Mouse (Mus musculus) stomach, postnatal 0 days (tissue): Measurements from ENCODE around the gene Gas2l2. TPM values are rescaled to one million over a fixed set of nuclear protein-coding genes. Genes with fewer than 3 reads are reported as not detected.

Experiments used
- ATAC-seq: fragments of 200-750 bp; cut with Nextera tagmentation; 2 replicates; pipeline ENCODE4 v1.8.0; 2017; ENCODE audit not compliant: low FRiP score, low TSS enrichment
- DNase-seq: peaks from one replicate; pipeline ENCODE4 v3.0.0-alpha.2; 2016; ENCODE audit warnings: low spot score
- H3K27ac ChIP-seq: fragments of 300-500 bp; sonication (generic); replicated peaks from 2 replicates; pipeline ENCODE4 v1.5.1; 2014; ENCODE audit warnings: mild to moderate bottlenecking, control low read depth
- H3K27me3 ChIP-seq: fragments of 300-500 bp; sonication (generic); 2 replicates; pipeline ENCODE4 v1.6.1; 2014; ENCODE audit warnings: low read length; ENCODE audit not compliant: control insufficient read depth, insufficient read depth
- H3K36me3 ChIP-seq: fragments of 300-500 bp; sonication (generic); 2 replicates; pipeline ENCODE4 v1.6.1; 2014; ENCODE audit warnings: low read length, mixed read lengths; ENCODE audit not compliant: control insufficient read depth, insufficient read depth
- H3K4me1 ChIP-seq: fragments of 300-500 bp; sonication (generic); replicated peaks from 2 replicates; pipeline ENCODE4 v1.6.1; 2014; ENCODE audit warnings: antibody characterized with exemption; ENCODE audit not compliant: control insufficient read depth, insufficient read depth
- H3K4me2 ChIP-seq: fragments of 300-500 bp; sonication (generic); replicated peaks from 2 replicates; pipeline ENCODE4 v1.6.1; 2014; ENCODE audit warnings: low read depth, mild to moderate bottlenecking, control low read depth, moderate library complexity
- H3K4me3 ChIP-seq: fragments of 300-500 bp; sonication (generic); 2 replicates; pipeline ENCODE4 v1.5.1; 2014; ENCODE audit warnings: low read depth, low read length, control low read depth
- H3K9ac ChIP-seq: fragments of 300-500 bp; sonication (generic); 2 replicates; pipeline ENCODE4 v1.6.1; 2014; ENCODE audit warnings: mild to moderate bottlenecking, low read length, control low read depth, mixed read lengths
- H3K9me3 ChIP-seq: fragments of 300-500 bp; sonication (generic); 2 replicates; pipeline ENCODE4 v1.6.1; 2016; ENCODE audit warnings: low read length; ENCODE audit not compliant: control insufficient read depth
- CTCF ChIP-seq: IDR thresholded peaks from 2 replicates; pipeline ENCODE4 v1.5.1; 2016; ENCODE audit warnings: antibody characterized with exemption, low read depth, mild to moderate bottlenecking, moderate library complexity
- EP300 ChIP-seq: optimal IDR thresholded peaks from 2 replicates; pipeline ENCODE3; 2016; ENCODE audit warnings: antibody characterized with exemption
- WGBS: fragments of 180-500 bp; shearing (Covaris S2); extraction: QIAGEN DNeasy Blood & Tissue Kit; methylation state at CpG from one replicate; pipeline ENCODE4 v1.1.7; 2014; 5-methylcytosine and 5-hydroxymethylcytosine counted together
- polyA plus RNA-seq: library from polyadenylated mRNA; unstranded; fragments of >200 nt; fragmentation: Nextera tagmentation; extraction: Ambion mirVana; gene quantifications from 2 replicates; pipeline ENCODE4 v1.2.1, GENCODE M21; 2015

The Gas2l2 gene
- polyA plus RNA-seq, 1 experiment from 2014 or later, result 0.11 TPM

GRCm38 (mm10) chr11:83383532-83383887, 45.7 kb downstream of the Gas2l2 start:
- Histone ChIP-seq H3K4me2 (no peak overlapping the region), H3K9ac (no peak overlapping the region), H3K9me3 (no peaks in the 10 kb centered on the region), H3K36me3 (peaks cover 2% of the 10 kb centered on the region; the same call in 1 of the 2 replicates), H3K27ac (no peak overlapping the region), H3K27me3 (no peaks in the 10 kb centered on the region), H3K4me3 (no peak overlapping the region), H3K4me1 (no peaks in the 10 kb centered on the region)
- ATAC-seq (no peak), DNase-seq (no peak)
- 86% methylated on average over 1 of the region's 1 CpGs for WGBS
- TF ChIP-seq CTCF (no peak), EP300 (no peak)

GRCm38 (mm10) chr11:83382876-83383531, 46.3 kb downstream of the Gas2l2 start:
- no peaks in the 10 kb centered on the region for H3K9me3 ChIP-seq
- H3K9ac ChIP-seq, result no peak overlapping the region
- DNase-seq (no peak), ATAC-seq (no peak)
- no peak overlapping the region for H3K4me2 ChIP-seq
- no peak overlapping the region for H3K27ac ChIP-seq
- peaks cover 2% of the 10 kb centered on the region; the same call in 1 of the 2 replicates for H3K36me3 ChIP-seq
- no peak for TF ChIP-seq EP300
- TF ChIP-seq CTCF, result no peak
- H3K4me1 ChIP-seq, result no peaks in the 10 kb centered on the region
- no peaks in the 10 kb centered on the region for H3K27me3 ChIP-seq
- no peak overlapping the region for H3K4me3 ChIP-seq
- 68% methylated on average over 9 of the region's 9 CpGs for WGBS

GRCm38 (mm10) chr11:83379745-83380341, 49.4 kb downstream of the Gas2l2 start:
- Histone ChIP-seq H3K36me3 (peaks cover 2% of the 10 kb centered on the region; the same call in 1 of the 2 replicates), H3K4me3 (no peak overlapping the region), H3K4me2 (no peak overlapping the region), H3K4me1 (no peaks in the 10 kb centered on the region), H3K27ac (no peak overlapping the region), H3K27me3 (no peaks in the 10 kb centered on the region), H3K9me3 (no peaks in the 10 kb centered on the region), H3K9ac (no peak overlapping the region)
- DNase-seq (no peak), ATAC-seq (no peak)
- TF ChIP-seq EP300 (no peak), CTCF (no peak)
- 62% methylated on average over 7 of the region's 7 CpGs for WGBS

Other genes starting within 250 kb of the Gas2l2 start
- 0.22 and 0.31 TPM in 2 replicates for gene Slfn3, start 238.1 kb downstream of the Gas2l2 start, polyA plus RNA-seq
- 0.04 TPM in 2 replicates for gene Slfn14, start 142.7 kb downstream of the Gas2l2 start, polyA plus RNA-seq
- 20.0 and 21.5 TPM in 2 replicates for gene Ap2b1, start 130.4 kb downstream of the Gas2l2 start, polyA plus RNA-seq
- gene Pex12, start 126.9 kb downstream of the Gas2l2 start, polyA plus RNA-seq, result 9.1 and 10.1 TPM in 2 replicates
- 0.69 and 1.1 TPM in 2 replicates for gene Rasl10b, start 20.3 kb downstream of the Gas2l2 start, polyA plus RNA-seq
- gene 1700020L24Rik, start 8.2 kb upstream of the Gas2l2 start, polyA plus RNA-seq, result 0.68 and 0.98 TPM in 2 replicates
- gene Mmp28, start 33.6 kb upstream of the Gas2l2 start, polyA plus RNA-seq, result 5.6 and 6.4 TPM in 2 replicates
- 2.8 and 4.0 TPM in 2 replicates for gene Taf15, start 43.6 kb upstream of the Gas2l2 start, polyA plus RNA-seq
- not detected in 2 replicates for gene Heatr9, start 92.7 kb upstream of the Gas2l2 start, polyA plus RNA-seq
- gene Ccl5, start 101.1 kb upstream of the Gas2l2 start, polyA plus RNA-seq, result 0.33 and 1.1 TPM in 2 replicates
- 2.5 and 3.5 TPM in 2 replicates for gene Ccl9, start 149.2 kb upstream of the Gas2l2 start, polyA plus RNA-seq
- gene Ccl6, start 163.6 kb upstream of the Gas2l2 start, polyA plus RNA-seq, result 57.9 and 58.5 TPM in 2 replicates
- gene Rpl9-ps1, start 216.2 kb upstream of the Gas2l2 start, polyA plus RNA-seq, result not detected in 2 replicates
- 0.18 and 0.29 TPM in 2 replicates for gene Ccl3, start 219.9 kb upstream of the Gas2l2 start, polyA plus RNA-seq
- 0.16 and 0.25 TPM in 2 replicates for gene Ccl4, start 233.1 kb upstream of the Gas2l2 start, polyA plus RNA-seq